Mouse (Mus musculus): Measurements from ENCODE around the gene Tmem59l.

The Tmem59l gene

GRCm38 (mm10) chr8:70460199-70460598 lies 27.0 kb downstream of the Tmem59l start:
- no peak for DNase-seq (ENCODE audit: low spot score)

GRCm38 (mm10) chr8:70459636-70460035 lies 27.5 kb downstream of the Tmem59l start:
- no peak for DNase-seq (ENCODE audit: low spot score)

GRCm38 (mm10) chr8:70458462-70458861 lies 28.7 kb downstream of the Tmem59l start:
- DNase-seq (ENCODE audit: low spot score) = no peak

GRCm38 (mm10) chr8:70457882-70458281 lies 29.3 kb downstream of the Tmem59l start:
- DNase-seq (ENCODE audit: low spot score) = no peak

- DNase-seq (ENCODE audit: low spot score) = no peak
These were observed 30.2 kb downstream of the Tmem59l start for GRCm38 (mm10) chr8:70456996-70457395.

GRCm38 (mm10) chr8:70453852-70454251 lies 33.3 kb downstream of the Tmem59l start:
- no peak for DNase-seq (ENCODE audit: low spot score)

GRCm38 (mm10) chr8:70452196-70452966 lies 34.8 kb downstream of the Tmem59l start:
- no peak for DNase-seq (ENCODE audit: low spot score)

- peak; percentile 47 for DNase-seq (ENCODE audit: low spot score)
These were observed 39.3 kb downstream of the Tmem59l start for GRCm38 (mm10) chr8:70447639-70448420.

GRCm38 (mm10) chr8:70445988-70446387 lies 41.2 kb downstream of the Tmem59l start:
- DNase-seq (ENCODE audit: low spot score) = no peak

GRCm38 (mm10) chr8:70443326-70443725 lies 43.8 kb downstream of the Tmem59l start:
- no peak for DNase-seq (ENCODE audit: low spot score)

- DNase-seq (ENCODE audit: low spot score) = no peak
These were observed 45.6 kb downstream of the Tmem59l start for GRCm38 (mm10) chr8:70441565-70441964.

GRCm38 (mm10) chr8:70440246-70440645 lies 46.9 kb downstream of the Tmem59l start:
- no peak for DNase-seq (ENCODE audit: low spot score)

GRCm38 (mm10) chr8:70439848-70440179 lies 47.3 kb downstream of the Tmem59l start:
- no peak for DNase-seq (ENCODE audit: low spot score)

- peak; percentile 97 for DNase-seq (ENCODE audit: low spot score)
These were observed 47.9 kb downstream of the Tmem59l start, which contains the start of gene Crtc1 for GRCm38 (mm10) chr8:70439055-70439847. Crtc1 (minus strand) TSS chr8:70439579.

- no peak for DNase-seq (ENCODE audit: low spot score)
These were observed 48.7 kb downstream of the Tmem59l start for GRCm38 (mm10) chr8:70438423-70438822.

GRCm38 (mm10) chr8:70435156-70435555 lies 52.0 kb downstream of the Tmem59l start:
- DNase-seq (ENCODE audit: low spot score) = no peak

All from urinary bladder, postnatal 14 days (tissue).